Mouse (Mus musculus) megakaryocyte progenitor cell, adult 5-6 weeks (primary cell): ENCODE data around the gene Hist1h4d. TPM values are rescaled to one million over a fixed set of nuclear protein-coding genes. Genes with fewer than 3 reads are reported as not detected.
"Not testable (repeated sequence)": the region's sequence is repeated elsewhere in the genome, so short reads cannot be mapped to it uniquely, and the experiment has no call there.

ENCODE experiments used
- ATAC-seq: replicated peaks from 2 replicates; pipeline ENCODE4 v1.8.0; 2016; ENCODE audit warnings: mild to moderate bottlenecking, moderate TSS enrichment, inconsistent platforms; ENCODE audit not compliant: poor library complexity
- total RNA-seq, 2 experiments: library from RNA; stranded (forward) in 1 of 2; stranded (reverse) in 1 of 2; fragments of 157-497, 149-512 nt in 1 of 2; fragments of 200-1000 nt in 1 of 2; gene quantifications; 2 replicates each; pipeline versions ENCODE4 v1.2.3 to v1.2.4; 2015 to 2017

Hist1h4d gene
- 492 and 526 TPM in 2 replicates for total RNA-seq (2015)
- total RNA-seq (2017), result 951 and 1,054 TPM in 2 replicates

GRCm38 (mm10) chr13:23581408-23582218 lies at the start of gene Hist1h4d:
TSS of gene Hist1h4d (plus strand) at chr13:23581598.
- peak; percentile 69 for ATAC-seq

GRCm38 (mm10) chr13:23532262-23533075 lies 48.9 kb upstream of the Hist1h4d start:
- ATAC-seq, result no peak

- ATAC-seq, result peak; percentile 33
Observed at GRCm38 (mm10) chr13:23533560-23534367, 47.6 kb upstream of the Hist1h4d start, which contains the start of gene Hist1h2af. TSS of gene Hist1h2af (plus strand) at chr13:23533906.

- peak; percentile 8 for ATAC-seq
Observed at GRCm38 (mm10) chr13:23534368-23535131, 46.8 kb upstream of the Hist1h4d start.

- ATAC-seq, result peak; percentile 62
Observed at GRCm38 (mm10) chr13:23535137-23536075, 46.0 kb upstream of the Hist1h4d start, which contains the start of gene Hist1h3g. TSS of gene Hist1h3g (plus strand) at chr13:23535422.

- ATAC-seq, result no peak
Observed at GRCm38 (mm10) chr13:23536076-23536822, 45.1 kb upstream of the Hist1h4d start.

- no peak for ATAC-seq
Observed at GRCm38 (mm10) chr13:23537006-23537710, 44.2 kb upstream of the Hist1h4d start.

- ATAC-seq, result no peak
Observed at GRCm38 (mm10) chr13:23538249-23538648, 43.1 kb upstream of the Hist1h4d start.

- ATAC-seq, result not testable (repeated sequence)
Observed at GRCm38 (mm10) chr13:23539821-23540220, 41.6 kb upstream of the Hist1h4d start.

GRCm38 (mm10) chr13:23541497-23541896 lies 39.9 kb upstream of the Hist1h4d start:
- ATAC-seq, result no peak

- not testable (repeated sequence) for ATAC-seq
Observed at GRCm38 (mm10) chr13:23542225-23542980, 39.0 kb upstream of the Hist1h4d start.

GRCm38 (mm10) chr13:23542999-23543607 lies 38.3 kb upstream of the Hist1h4d start, which contains the start of gene Hist1h2bh:
TSS of gene Hist1h2bh (minus strand) at chr13:23543392.
- ATAC-seq, result peak; percentile 86

GRCm38 (mm10) chr13:23543965-23544786 lies 37.2 kb upstream of the Hist1h4d start, which contains the start of gene Hist1h3f:
TSS of gene Hist1h3f (plus strand) at chr13:23544052.
- peak; percentile 71 for ATAC-seq

- ATAC-seq, result peak; percentile 27
Observed at GRCm38 (mm10) chr13:23544787-23545120, 36.6 kb upstream of the Hist1h4d start.

GRCm38 (mm10) chr13:23546694-23547093 lies 34.7 kb upstream of the Hist1h4d start:
- no peak for ATAC-seq
